Mouse (Mus musculus) testis, adult 2 months (tissue): Measurements from ENCODE around the gene Aldh3a2.
"Not testable (repeated sequence)": the region's sequence is repeated elsewhere in the genome, so short reads cannot be mapped to it uniquely, and the experiment has no call there.

ENCODE experiments used
- CTCF ChIP-seq: fragments of 200-500 bp; IDR thresholded peaks from 2 replicates; pipeline ENCODE4 v1.5.1; 2012; ENCODE audit warnings: low read depth, mild to moderate bottlenecking, inconsistent platforms, low read length, moderate library complexity; ENCODE audit not compliant: control insufficient read depth, insufficient read depth, insufficient replicate concordance
- POLR2A ChIP-seq: fragments of 200-500 bp; IDR thresholded peaks from 2 replicates; pipeline ENCODE4 v1.6.1; 2012; ENCODE audit warnings: low read depth, mild to moderate bottlenecking, inconsistent platforms, low read length, moderate library complexity; ENCODE audit not compliant: control insufficient read depth

- TF ChIP-seq POLR2A, CTCF: not testable (repeated sequence)
Measured at GRCm38 (mm10) chr11:61173477-61173876, 93.8 kb downstream of the Aldh3a2 start.
